Mouse (Mus musculus) liver, embryonic 14.5 days (tissue): Measurements from ENCODE around the gene Rasip1. TPM values are rescaled to one million over a fixed set of nuclear protein-coding genes. Genes with fewer than 3 reads are reported as not detected.
A peak's percentile ranks its signal among the peaks of the same experiment; 100 is the strongest.

Source experiments
- ATAC-seq: fragments of 200-750 bp; cut with Nextera tagmentation; 2 replicates; pipeline ENCODE4 v1.8.0; 2017; ENCODE audit warnings: moderate number of reproducible peaks, mild to moderate bottlenecking, moderate library complexity; ENCODE audit not compliant: insufficient read depth
- DNase-seq, 3 experiments: peaks; one replicate each; pipeline ENCODE4 v3.0.0-alpha.2; 2012 to 2013; ENCODE audit warnings: low read depth in 3 of 3, low spot score in 3 of 3
- H3K27ac ChIP-seq: fragments of 300-500 bp; sonication (generic); 2 replicates; pipeline ENCODE4 v1.5.1; 2014; ENCODE audit warnings: moderate library complexity, mild to moderate bottlenecking, control low read depth, inconsistent platforms
- H3K27me3 ChIP-seq: fragments of 300-500 bp; sonication (generic); 2 replicates; pipeline ENCODE4 v1.6.1; 2014; ENCODE audit warnings: mild to moderate bottlenecking, low read length, moderate library complexity; ENCODE audit not compliant: control insufficient read depth, insufficient read depth
- H3K36me3 ChIP-seq: fragments of 300-500 bp; sonication (generic); replicated peaks from 2 replicates; pipeline ENCODE4 v1.6.1; 2014; ENCODE audit warnings: low read depth; ENCODE audit not compliant: control insufficient read depth, insufficient read depth
- H3K4me1 ChIP-seq, 2 experiments: fragments of 200-500 bp in 1 of 2; fragments of 300-500 bp in 1 of 2; sonication (generic) in 1 of 2; replicated peaks; 2 replicates each; pipeline ENCODE4 v1.6.1; 2012 to 2014; ENCODE audit warnings: antibody characterized with exemption in 1 of 2, inconsistent platforms in 1 of 2, low read length in 1 of 2; ENCODE audit not compliant: control insufficient read depth in 2 of 2, insufficient read depth in 2 of 2
- H3K4me2 ChIP-seq: fragments of 300-500 bp; sonication (generic); 2 replicates; pipeline ENCODE4 v1.6.1; 2014; ENCODE audit warnings: low read depth, mild to moderate bottlenecking, control low read depth, moderate library complexity
- H3K4me3 ChIP-seq, 2 experiments: fragments of 200-500 bp in 1 of 2; fragments of 300-500 bp in 1 of 2; sonication (generic) in 1 of 2; 2 replicates each; pipeline ENCODE4 v1.5.1; 2012 to 2014; ENCODE audit warnings: low read depth in 2 of 2, low read length in 2 of 2, mild to moderate bottlenecking in 2 of 2, control low read depth in 1 of 2, inconsistent platforms in 1 of 2, moderate library complexity in 1 of 2; ENCODE audit not compliant: insufficient read depth in 1 of 2
- H3K9ac ChIP-seq: fragments of 300-500 bp; sonication (generic); replicated peaks from 2 replicates; pipeline ENCODE4 v1.6.1; 2014; ENCODE audit warnings: mild to moderate bottlenecking, control low read depth, moderate library complexity
- H3K9me3 ChIP-seq: fragments of 300-500 bp; sonication (generic); 2 replicates; pipeline ENCODE4 v1.6.1; 2016; ENCODE audit warnings: low read length, mixed read lengths; ENCODE audit not compliant: control insufficient read depth
- CTCF ChIP-seq: IDR thresholded peaks from 2 replicates; pipeline ENCODE4 v1.5.1; 2016; ENCODE audit warnings: antibody characterized with exemption, low read depth, control low read depth
- EP300 ChIP-seq: IDR thresholded peaks from 2 replicates; pipeline ENCODE4 v1.6.1; 2016; ENCODE audit warnings: antibody characterized with exemption, low read depth
- whole genome bisulfite sequencing: fragments of 180-500 bp; shearing (Covaris S2); extraction: QIAGEN DNeasy Blood & Tissue Kit; methylation state at CpG from one replicate; pipeline ENCODE4 v1.1.7; 2014; ENCODE audit not compliant: insufficient replicate concordance; 5-methylcytosine and 5-hydroxymethylcytosine counted together
- polyA plus RNA-seq, 2 experiments: library from polyadenylated mRNA; depleted of rRNA in 1 of 2; stranded (reverse) in 1 of 2; unstranded in 1 of 2; fragments of >200 nt; fragmentation: Nextera tagmentation in 1 of 2; extraction: Ambion mirVana in 1 of 2; gene quantifications; 2 replicates each; pipeline versions ENCODE4 v1.2.1 to v1.2.3; 2012 to 2014

Gene Rasip1
- 2.2 and 2.6 TPM in 2 replicates for polyA plus RNA-seq (2012; rRNA removed)
- 1.3 and 2.6 TPM in 2 replicates for polyA plus RNA-seq (2014; fragmentation: Nextera tagmentation; extraction: Ambion mirVana)

- H3K27ac ChIP-seq, result no peak within 1 kb of the TSS
Observed at GRCm38 (mm10) chr7:45627261-45627660, at the start of gene Rasip1. Rasip1 (plus strand) TSS chr7:45627488.

GRCm38 (mm10) chr7:45585923-45586322 lies 41.4 kb upstream of the Rasip1 start:
- H3K36me3 ChIP-seq, result peaks cover 4% of the 10 kb centered on the region; the same call in 1 of the 2 replicates
- no peak for DNase-seq

More at GRCm38 (mm10) chr7:45627261-45627660, at the start of gene Rasip1:
- 31% methylated on average over 9 of the region's 9 CpGs for WGBS
- Histone ChIP-seq H3K9ac (peak within 1 kb of the TSS; percentile 13; the same call in 1 of the 2 replicates), H3K36me3 (no peaks in the 10 kb centered on the region), H3K9me3 (no peaks in the 10 kb centered on the region), H3K4me3 (peak within 1 kb of the TSS; percentile 13 to 49; a peak in 3 of 4 replicates), H3K4me2 (peak within 1 kb of the TSS; percentile 63), H3K27me3 (peaks cover 20% of the 10 kb centered on the region), H3K4me1 (no peaks in the 10 kb centered on the region)
- DNase-seq (no peak), ATAC-seq (no peak)
- TF ChIP-seq CTCF (no peak), EP300 (no peak)

GRCm38 (mm10) chr7:45587631-45588592 lies 39.4 kb upstream of the Rasip1 start:
- Histone ChIP-seq H3K9me3 (no peaks in the 10 kb centered on the region), H3K27ac (no peak overlapping the region), H3K4me1 (0 out of 4 replicates have a peak, but pooled peaks cover 0 to 4% of the 10 kb centered on the region in 2 experiments), H3K9ac (no peak overlapping the region), H3K4me2 (no peak overlapping the region), H3K4me3 (no peak overlapping the region), H3K36me3 (peaks cover 4% of the 10 kb centered on the region; the same call in 1 of the 2 replicates), H3K27me3 (no peaks in the 10 kb centered on the region)
- ATAC-seq (no peak), DNase-seq (no peak)
- WGBS, result 84% methylated on average over 23 of the region's 23 CpGs
- no peak for TF ChIP-seq CTCF
- no peak for TF ChIP-seq EP300

More at GRCm38 (mm10) chr7:45585923-45586322, 41.4 kb upstream of the Rasip1 start:
- WGBS, result 78% methylated on average over 6 of the region's 6 CpGs
- no peak for TF ChIP-seq CTCF
- TF ChIP-seq EP300, result no peak
- H3K4me3 ChIP-seq, result no peak overlapping the region
- no peak for ATAC-seq
- H3K9me3 ChIP-seq, result no peaks in the 10 kb centered on the region
- H3K27me3 ChIP-seq, result no peaks in the 10 kb centered on the region
- no peak overlapping the region for H3K4me2 ChIP-seq
- no peak overlapping the region for H3K27ac ChIP-seq
- H3K4me1 ChIP-seq, result 0 out of 4 replicates have a peak, but pooled peaks cover 0 to 4% of the 10 kb centered on the region in 2 experiments
- no peak overlapping the region for H3K9ac ChIP-seq

- DNase-seq, result peak; percentile 76 to 83 (median 79)
- 0 out of 4 replicates have a peak, but pooled peaks cover 0 to 4% of the 10 kb centered on the region in 2 experiments for H3K4me1 ChIP-seq
- peak overlapping the region; percentile 41 to 54 for H3K4me3 ChIP-seq
- H3K36me3 ChIP-seq, result peaks cover 4% of the 10 kb centered on the region; the same call in 1 of the 2 replicates
- H3K4me2 ChIP-seq, result peak overlapping the region; percentile 57
- H3K9me3 ChIP-seq, result no peaks in the 10 kb centered on the region
- 9% methylated on average over 19 of the region's 19 CpGs for WGBS
- no peak overlapping the region for H3K27ac ChIP-seq
- TF ChIP-seq EP300 (no peak), CTCF (peak; percentile 96)
- no peak overlapping the region for H3K9ac ChIP-seq
- ATAC-seq, result peak; percentile 85
- no peaks in the 10 kb centered on the region for H3K27me3 ChIP-seq
Observed at GRCm38 (mm10) chr7:45589173-45589572, 38.1 kb upstream of the Rasip1 start.

- Histone ChIP-seq H3K4me2 (no peak overlapping the region), H3K9ac (no peak overlapping the region), H3K4me1 (0 out of 4 replicates have a peak, but pooled peaks cover 0 to 4% of the 10 kb centered on the region in 2 experiments), H3K36me3 (peaks cover 4% of the 10 kb centered on the region; the same call in 1 of the 2 replicates), H3K4me3 (no peak overlapping the region), H3K9me3 (no peaks in the 10 kb centered on the region), H3K27ac (no peak overlapping the region), H3K27me3 (no peaks in the 10 kb centered on the region)
- DNase-seq (no peak), ATAC-seq (no peak)
- no peak for TF ChIP-seq CTCF
- no peak for TF ChIP-seq EP300
- WGBS, result 80% methylated on average over 5 of the region's 5 CpGs
Observed at GRCm38 (mm10) chr7:45589898-45590297, 37.4 kb upstream of the Rasip1 start.
